Mouse (Mus musculus): ENCODE results near the gene Psmd5.
"Not testable (repeated sequence)": the region's sequence is repeated elsewhere in the genome, so short reads cannot be mapped to it uniquely, and the experiment has no call there.

The Psmd5 gene

DNA sequence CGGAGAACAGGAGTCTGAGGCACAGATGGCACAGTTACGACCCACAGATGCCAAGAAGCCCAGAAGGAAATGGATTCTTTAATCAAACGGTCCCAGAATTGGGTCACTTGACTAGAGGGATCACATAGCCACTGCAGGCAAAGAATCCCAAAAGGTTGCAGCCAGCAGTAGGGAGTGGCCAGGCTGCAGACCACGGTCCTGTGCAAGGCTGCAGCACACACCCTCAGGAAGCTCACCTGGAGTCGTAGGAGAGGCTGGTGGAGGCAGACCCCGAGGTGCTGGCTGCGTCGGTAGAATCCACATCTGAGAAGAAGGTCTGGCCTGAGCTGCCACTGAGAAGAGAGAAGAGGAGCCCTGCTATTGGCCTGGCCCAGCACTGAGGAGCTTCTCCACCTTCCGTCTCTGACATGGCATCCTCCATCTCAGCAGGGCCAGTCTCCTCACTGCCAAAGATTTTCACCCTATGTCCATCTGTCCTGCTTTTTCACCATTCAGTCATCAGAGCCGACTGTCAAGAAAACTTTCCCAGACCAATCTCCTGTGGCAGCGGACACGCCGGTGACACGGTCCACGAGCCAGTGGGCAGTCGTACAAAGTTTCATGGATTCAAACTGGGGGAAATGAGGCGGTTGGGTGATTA lies 22.2 kb upstream of the Psmd5 start:
- no peak for DNase-seq (ENCODE audit: low read depth, low spot score)

DNA sequence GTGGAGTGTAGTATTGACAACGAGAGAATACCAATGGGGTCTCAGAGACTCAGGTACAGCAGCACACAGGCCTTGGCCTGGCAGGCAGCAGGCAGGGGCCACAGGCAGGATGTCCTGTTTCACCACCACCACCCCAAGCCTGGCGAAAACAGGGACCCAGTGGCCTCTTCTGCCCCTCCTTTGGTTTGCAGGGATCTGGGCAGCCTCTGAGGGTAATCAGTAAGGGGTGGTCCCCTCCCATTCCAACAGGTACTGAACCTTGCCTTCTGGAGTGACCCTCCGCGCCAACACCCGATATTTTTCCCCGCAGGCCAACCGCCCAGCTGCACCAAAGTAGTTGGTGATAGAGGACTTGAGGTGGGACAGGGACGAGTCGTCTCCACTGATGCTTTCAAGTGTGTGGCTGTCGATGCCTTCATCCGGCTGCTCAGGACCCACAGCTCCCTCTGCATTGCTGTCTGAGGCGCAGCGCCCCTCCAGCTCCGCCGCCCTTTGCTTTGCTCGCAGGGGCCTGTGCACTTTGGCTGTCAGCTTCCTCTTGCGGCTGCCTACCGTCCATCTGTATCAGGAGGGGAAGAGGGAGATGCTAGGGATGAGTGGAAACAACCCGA lies 20.8 kb upstream of the Psmd5 start:
- no peak for DNase-seq (ENCODE audit: low read depth, low spot score)

DNA sequence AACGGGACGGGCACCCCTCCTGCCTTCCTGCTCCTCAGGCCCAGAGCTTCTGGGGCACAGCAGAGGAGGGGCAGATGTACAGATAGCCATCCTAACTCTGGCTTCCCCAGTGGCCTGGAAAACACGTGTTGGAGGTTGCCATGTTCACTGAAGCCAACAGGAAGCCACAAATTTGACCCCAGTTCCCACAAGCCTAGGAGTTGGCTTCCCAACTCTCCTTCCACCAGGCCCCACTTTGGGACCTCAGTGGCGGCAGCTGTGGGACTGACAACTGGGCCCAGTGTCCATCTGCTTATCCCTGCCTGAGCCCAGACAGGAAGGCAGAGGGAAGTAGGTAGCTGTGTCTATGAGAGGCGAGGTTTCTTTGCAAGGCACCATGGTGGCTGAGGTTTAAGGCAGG lies 19.2 kb upstream of the Psmd5 start:
- DNase-seq (ENCODE audit: low read depth, low spot score): no peak

DNA sequence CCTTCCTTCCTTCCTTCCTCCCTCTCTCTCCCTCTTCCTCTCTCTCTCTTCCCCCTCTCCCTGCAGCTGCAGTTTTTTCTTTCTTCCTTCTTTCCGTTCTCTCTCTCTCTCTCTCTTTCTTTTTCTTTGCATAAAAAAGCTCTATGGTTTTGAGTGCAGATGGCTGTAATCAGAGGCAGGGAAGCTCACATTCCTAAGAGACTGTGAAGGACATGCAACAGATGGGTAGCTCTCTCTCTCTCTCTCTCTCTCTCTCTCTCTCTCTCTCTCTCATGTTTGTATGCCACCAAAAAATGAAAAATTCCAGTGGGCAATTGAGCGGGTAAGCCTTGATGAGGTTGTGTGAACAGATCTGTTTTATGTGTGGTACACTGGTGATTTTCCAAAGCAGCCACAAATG lies 9.4 kb upstream of the Psmd5 start:
- no peak for DNase-seq (ENCODE audit: low read depth, low spot score)

DNA sequence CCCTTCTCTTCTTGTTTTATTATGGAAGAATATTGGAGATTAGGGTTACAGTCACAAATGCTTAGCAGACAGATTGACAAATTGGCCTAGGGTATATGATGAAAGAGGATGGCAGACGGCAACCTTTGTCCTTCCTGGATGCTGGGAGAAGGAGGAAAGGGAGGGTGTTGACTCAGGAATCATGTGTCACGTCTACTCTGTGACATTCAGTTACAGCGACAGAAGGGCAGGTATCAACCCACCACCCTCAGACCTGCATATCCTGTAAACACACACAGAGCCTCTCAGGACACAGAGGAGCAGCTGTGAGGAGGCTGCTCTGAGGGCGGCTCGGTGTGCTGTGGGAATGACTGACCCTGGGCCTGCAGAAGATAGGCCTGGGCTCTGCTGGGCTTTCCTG lies 8.4 kb upstream of the Psmd5 start:
- DNase-seq (ENCODE audit: low read depth, low spot score): no peak

DNA sequence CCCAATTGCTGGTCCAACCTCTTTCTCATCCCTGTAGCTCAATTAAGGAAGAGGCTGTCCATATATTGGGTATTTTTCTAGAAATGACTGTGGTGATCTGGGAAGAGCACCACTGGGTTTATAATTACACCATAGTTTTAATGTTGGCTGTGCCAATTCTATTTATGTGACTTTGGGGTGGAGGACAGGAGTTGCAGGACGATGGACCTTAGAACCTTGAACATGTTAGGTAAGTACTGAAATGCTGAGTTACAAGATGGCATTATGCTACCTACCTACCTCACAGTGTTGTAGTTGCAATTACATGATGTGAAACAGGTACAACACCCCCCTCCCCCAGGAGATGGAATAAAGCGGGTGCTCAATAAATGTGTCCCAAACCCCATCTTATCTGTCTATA lies 8.0 kb upstream of the Psmd5 start:
- DNase-seq (ENCODE audit: low read depth, low spot score): no peak

DNA sequence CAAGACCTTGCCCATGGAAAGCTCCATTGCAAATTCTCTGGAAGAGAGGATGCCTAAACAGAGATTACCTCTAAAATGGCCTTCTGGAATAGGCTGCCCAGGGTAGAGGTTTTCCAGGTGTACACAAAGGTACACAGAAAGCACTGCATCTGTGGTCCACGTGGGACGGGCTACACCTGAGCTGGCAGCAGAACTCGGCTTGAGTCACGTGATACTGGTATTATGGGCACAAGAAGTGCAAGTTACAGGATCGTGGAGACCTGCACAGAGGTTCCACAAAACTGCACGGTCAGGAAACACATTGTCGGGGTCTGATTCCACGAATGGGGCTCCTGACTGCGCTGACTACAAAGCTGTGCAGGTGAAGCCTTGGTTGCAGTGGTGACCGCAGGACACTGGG lies 5.3 kb upstream of the Psmd5 start:
- DNase-seq (ENCODE audit: low read depth, low spot score): no peak

DNA sequence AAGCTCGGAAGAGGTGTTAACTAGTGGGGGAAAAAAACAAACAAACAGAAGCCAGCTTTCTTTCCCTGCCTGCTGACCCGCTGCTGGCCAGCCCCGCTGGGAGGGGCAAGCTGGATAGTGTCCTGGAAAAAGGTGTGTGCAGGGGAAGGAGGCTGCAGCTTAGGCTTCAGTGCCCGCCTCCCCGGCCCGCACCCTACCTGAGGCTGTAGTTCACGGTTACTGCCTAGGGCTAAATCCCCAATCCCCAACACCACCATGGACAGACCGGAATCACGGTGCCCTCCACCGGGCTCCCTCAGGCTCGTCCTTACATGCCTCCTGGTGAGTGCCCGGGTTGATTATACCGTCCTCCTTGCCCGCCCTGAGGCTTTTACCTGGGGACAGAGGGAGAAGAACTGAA lies 497 bp downstream of the Psmd5 start, which contains the start of gene Cutal:
TSS of gene Cutal (plus strand) at position 126 of the 400 bp plus-strand sequence.
- no peak for DNase-seq (ENCODE audit: low read depth, low spot score)

DNA sequence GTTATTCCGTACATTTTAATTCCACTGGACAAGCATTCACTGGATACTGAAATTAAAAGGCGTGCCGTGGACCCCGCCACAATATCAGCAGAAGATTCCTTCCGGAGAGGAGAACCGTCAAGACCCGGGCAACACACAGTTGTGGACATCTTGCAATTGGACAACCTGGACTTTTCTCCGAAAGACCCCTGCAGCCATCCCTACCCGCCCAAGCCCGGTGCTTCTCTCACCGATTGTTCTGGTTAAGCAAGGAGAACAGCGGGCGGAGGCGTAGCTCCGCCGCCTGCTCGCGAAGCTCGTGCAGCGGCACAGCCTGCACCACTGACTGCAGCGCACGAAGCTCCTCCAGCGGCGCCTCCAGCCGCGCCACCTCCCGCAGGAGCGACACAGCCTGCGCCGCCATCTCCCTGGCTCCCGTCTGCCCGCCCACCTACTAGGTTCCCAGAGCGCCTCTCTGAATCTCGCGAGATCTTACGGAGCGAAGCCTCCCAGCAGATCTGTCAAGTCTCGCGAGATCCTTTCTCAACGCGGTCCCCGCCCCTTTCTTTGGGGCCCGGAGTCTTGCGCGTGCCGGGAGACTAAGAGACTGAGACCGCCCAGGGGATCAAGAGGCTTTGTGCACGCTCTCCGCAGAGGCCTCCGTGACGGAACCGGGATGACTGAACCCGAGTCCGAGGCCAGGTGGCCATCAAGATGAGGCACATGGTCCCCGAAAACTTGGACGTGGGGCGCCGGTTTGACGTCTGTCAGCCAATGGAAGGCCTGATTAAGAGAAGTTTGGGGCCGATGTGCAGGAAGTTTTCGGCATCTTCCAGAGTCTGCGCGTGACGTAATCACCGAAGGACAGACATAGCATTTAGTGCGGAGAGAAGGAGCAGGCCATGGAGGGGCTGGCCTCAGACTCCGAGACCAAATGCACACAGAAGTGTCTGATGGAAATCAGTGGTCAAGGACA lies 4.0 kb downstream of the Psmd5 start:
- peak; percentile 99 for DNase-seq (ENCODE audit: low read depth, low spot score)

DNA sequence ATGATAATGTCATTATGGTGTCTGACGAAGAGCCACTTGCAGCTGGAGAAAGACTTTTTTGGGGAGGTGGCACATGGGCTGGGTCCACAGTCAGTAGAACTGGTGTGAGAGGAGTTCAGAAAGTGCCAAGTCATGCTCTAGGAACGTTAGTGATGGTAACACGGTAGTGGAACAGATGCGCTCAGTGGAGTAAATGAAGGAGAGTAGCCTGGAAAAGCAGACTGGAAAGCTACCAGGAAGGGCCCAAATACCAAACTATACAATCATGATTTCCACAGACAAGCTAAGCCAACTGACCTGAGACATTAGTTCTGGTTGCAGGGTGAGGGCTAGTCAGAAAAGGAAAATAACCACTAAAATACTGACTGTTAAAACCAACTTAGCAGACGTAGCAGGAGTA lies 5.1 kb downstream of the Psmd5 start:
- no peak for DNase-seq (ENCODE audit: low read depth, low spot score)

DNA sequence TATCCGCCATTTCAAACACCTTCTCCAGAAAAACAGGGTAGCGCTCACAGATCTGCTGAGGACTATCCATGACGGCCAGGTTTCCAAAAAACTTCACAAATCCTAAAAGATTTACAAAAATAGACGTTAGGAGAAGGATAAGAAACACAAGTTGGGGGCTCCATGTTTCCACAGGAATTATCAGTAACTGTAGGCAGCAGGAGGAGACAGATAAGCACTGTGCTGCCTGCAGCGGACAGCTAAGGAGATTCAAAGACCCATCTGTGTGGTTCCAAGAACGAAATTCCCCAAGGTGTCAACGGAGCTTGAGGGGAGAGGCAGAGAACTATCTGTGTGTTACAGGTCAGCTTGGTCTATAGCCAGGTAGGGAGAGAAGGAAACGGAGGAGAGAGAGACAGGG lies 17.0 kb downstream of the Psmd5 start:
- no peak for DNase-seq (ENCODE audit: low read depth, low spot score)

DNA sequence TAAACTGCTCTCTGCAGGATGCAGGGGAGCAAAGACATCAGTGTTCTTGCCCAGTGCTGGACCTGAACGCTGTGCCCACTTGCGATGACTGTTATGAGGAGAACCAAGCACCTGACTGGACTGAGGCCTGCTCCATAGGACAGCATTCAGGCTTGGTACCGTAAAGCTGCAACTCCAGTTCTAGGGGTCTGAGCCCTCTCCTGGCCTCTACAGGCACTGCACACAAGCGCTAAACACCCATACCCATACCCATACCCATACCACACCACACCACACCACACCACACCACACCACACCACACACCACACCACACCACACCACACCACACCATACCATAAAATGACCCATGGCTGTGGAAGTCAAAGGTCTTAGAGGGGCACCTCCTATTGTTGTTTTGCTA lies 19.5 kb downstream of the Psmd5 start:
- peak; percentile 26 for DNase-seq (ENCODE audit: low read depth, low spot score)

DNA sequence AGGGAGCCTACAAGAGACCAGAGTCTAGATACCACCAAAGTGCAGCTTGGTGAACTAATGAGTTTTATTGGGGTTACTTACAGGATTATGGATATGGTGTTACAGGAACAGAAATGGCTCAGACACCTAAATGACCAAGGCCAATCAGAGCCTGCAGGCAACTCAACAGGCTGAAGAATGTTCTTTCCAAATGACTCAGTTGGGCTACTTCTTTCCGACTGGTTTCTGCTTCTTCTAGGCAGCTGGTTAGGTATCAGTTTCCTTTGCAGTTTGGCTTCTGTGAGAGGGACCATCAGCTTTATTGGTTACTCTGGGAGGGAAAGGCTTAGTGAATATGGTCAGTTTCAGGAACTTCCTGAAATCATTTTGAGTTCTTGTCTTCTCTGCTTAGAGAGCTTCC lies 27.1 kb downstream of the Psmd5 start:
- DNase-seq (ENCODE audit: low read depth, low spot score): no peak

DNA sequence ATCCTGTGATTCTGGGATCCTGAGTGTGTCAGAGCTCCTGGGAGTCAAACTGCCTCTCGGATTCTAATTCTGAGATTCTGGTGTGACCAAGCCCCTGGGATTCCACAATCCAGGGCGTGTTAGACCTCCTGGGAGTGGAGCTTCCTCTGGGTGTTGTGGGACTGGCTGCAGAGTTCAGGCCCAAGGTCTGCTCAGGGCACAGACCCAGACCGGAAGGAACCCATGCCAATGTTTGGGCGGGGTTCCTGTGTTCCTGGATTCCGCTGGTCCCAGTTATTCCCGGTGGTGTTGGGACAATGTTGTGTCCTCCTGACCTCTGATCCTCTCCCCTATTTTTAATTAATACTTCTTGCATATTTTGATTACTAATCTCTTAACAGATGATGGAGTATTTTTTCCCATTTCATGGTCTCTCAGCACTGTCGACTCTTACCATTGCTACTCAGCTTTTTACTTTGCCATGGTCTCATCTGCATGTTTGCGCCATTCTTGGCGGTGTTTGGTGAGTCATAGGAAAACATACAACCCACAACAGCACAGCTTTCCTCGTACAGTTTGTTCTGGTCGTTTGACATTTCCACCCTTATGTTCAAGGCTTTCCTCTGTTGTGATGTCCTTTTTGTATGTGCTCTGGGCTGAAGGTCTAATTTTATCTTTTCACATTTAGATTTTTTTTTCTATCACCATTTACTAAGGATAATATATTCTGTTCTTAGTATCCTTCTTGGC lies 31.4 kb downstream of the Psmd5 start:
- no peak for DNase-seq (ENCODE audit: low read depth, low spot score)

DNA sequence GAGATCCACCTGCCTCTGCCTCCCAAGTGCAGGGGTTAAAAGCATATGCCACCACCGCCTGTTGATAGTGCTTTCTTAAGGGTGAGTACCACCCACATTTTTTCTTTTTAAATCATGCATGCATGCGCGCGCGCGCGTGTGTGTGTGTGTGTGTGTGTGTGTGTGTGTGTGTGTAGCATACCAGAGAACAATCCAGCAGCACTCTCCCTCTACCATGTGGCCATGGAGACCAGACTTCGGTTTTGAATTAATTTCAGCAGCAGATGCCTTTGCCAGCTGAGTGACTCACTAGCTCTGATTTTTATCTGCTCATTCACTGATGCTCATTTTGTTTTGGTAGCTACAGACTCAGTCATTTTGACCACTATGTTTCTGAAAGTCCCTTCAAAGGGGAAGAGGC lies 33.1 kb downstream of the Psmd5 start:
- DNase-seq (ENCODE audit: low read depth, low spot score): no peak

DNA sequence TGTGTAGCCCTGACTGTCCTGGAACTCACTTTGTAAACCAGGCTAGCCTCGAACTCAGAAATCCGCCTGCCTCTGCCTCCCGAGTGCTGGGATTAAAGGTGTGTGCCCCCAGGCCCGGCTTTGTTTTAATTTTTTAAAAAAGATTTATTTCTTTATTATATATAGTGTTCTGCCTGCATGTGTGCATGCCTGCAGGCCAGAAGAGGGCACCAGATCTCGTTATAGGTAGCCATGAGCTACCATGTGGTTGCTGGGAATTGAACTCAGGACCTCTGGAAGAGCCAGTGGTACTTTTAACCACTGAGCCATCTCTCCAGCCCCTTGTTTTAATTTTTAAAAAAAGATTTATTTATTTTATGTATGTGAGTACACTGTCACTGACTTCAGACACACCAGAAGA lies 34.6 kb downstream of the Psmd5 start:
- peak; percentile 38 for DNase-seq (ENCODE audit: low read depth, low spot score)

DNA sequence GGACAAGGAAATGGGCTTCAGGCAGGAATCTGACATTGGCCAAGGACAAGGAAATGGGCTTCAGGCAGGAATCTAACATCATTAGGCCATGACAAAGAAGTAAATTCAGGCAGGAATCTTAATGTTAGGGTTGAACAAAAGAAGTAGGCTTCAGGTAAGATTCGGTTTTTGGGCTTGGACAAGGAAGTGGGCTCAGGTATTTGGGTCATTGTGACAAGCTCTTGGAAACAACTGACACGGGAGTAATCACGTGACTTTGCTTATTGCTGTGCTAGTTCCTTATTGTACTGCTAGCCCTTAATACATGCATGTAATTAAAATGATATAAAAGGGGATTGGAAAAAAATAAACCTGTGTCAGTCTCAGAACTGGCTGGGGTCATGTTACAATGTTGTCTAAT lies 39.1 kb downstream of the Psmd5 start:
- no peak for DNase-seq (ENCODE audit: low read depth, low spot score)

DNA sequence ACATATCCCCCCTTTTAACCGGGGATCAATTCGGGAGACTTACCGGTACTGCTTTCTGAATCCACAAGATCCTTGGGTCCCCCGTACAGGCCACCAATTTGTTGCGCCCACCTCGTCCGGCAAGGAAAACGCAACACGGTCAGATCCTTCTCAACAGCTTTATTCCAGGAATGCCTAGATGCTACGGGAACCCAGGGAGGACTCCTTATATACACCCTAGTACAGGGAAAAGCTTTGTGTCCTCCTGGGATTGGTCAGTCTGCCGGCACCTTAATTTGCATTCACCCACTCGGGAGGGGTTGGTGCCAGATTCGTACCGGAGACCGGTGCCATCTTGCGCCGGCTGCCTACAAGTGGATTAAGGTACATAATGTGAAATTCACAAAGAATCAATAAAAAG lies 41.1 kb downstream of the Psmd5 start:
- no peak for DNase-seq (ENCODE audit: low read depth, low spot score)

DNA sequence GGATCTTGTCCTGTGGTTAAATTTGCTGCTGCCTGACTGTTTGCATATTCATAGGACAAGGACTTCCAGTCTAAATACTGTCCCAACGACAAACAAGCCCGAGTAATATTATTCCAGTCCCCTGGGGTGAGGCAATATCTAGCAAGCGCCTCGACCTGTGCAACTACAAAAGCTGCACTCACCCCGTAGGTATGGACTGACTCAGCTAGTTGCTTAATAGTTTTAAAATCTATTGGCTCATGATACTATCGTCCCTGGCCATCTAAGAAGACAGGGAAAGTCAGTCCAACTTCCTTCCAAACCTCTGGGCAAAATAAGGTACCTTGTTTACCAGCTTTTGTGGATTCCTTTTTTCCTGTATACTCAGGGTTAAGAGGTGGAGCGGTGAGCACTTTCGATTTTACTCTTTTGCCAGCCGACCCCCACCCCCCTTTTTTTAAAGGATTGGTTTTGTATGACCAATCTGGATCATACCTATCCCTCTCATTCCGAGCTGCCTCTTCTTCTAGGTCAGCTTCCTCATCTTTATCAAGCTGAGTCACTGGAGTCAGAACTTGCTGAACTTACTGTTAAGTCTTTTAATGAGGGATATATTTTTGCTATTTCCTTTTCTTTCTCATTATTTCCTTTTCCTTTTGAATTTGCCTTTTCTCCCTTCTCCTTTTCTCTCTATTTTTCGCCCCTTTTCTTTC lies 41.9 kb downstream of the Psmd5 start, which contains the start of gene Gm34653:
TSS of gene Gm34653 (plus strand) at position 242 of the 692 bp plus-strand sequence.
- not testable (repeated sequence) for DNase-seq (ENCODE audit: low read depth, low spot score)

DNA sequence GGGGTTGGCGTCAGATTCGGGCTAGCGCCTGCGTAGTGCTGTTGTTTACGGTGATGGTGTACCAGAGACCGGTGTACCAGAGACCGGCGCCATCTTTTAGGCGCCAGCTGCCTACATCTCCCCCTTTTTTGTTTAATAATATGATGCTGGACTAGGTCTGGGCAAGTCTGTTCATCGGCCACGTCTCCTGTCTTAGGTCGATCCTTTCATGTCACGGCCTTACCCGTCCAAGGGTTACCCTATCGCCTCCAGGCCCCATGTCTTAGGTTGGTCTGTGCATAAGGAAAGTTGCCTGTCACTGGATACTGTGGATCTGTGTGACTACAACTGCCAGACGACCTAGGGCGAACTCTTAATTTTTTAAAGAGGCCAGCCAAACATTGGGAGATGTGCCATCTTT lies 44.7 kb downstream of the Psmd5 start:
- DNase-seq (ENCODE audit: low read depth, low spot score): not testable (repeated sequence)

DNA sequence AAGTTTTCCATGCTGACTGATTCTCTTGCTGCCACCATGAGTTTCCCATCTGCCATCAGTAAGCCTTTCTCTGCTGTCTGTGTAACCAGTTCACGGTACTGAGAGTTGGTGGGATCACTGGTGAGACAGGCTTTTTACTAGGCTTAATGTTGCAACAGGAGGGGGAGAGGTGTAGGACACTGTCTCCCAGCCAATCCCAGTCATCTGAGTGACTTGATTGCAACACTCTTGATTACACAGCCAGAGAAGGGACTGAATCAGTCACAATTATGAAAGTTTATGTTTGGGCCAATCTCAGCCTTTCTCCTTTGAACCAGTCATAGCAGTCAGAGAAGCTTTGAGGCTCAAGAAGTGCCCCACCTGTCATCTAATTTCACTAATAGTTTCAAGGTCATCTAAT lies 46.7 kb downstream of the Psmd5 start:
- DNase-seq (ENCODE audit: low read depth, low spot score): no peak

Data from CD4-positive, CD25-positive, alpha-beta regulatory T cell, adult 2 months (primary cell).